Mouse (Mus musculus) spleen, postnatal 4 days (tissue): ENCODE measurements at regions not wholly inside any gene's neighbourhood (a gene's known extent, or its start where the extent isn't known, plus 50 kb on each side); places are given as distances from the start of the nearest gene placed in this dataset.
"Not testable (repeated sequence)": the region's sequence is repeated elsewhere in the genome, so short reads cannot be mapped to it uniquely, and the experiment has no call there.

ENCODE experiments used
- DNase-seq, 2 experiments: peaks; one replicate each; pipeline ENCODE4 v3.0.0; 2022; ENCODE audit warnings: low spot score in 2 of 2

- no peak for DNase-seq
These were observed 115.2 kb upstream of the Shb start for GRCm38 (mm10) chr4:45647514-45647913.

- no peak for DNase-seq
These were observed 110.3 kb upstream of the Shb start for GRCm38 (mm10) chr4:45642604-45643003.

- no peak for DNase-seq
These were observed 109.0 kb upstream of the Shb start for GRCm38 (mm10) chr4:45641272-45641671.

GRCm38 (mm10) chr4:45640713-45641112 is 108.4 kb upstream of the Shb start:
- no peak for DNase-seq

GRCm38 (mm10) chr4:45639397-45640034 is 107.2 kb upstream of the Shb start:
- DNase-seq: no peak

- no peak for DNase-seq
These were observed 106.1 kb upstream of the Shb start for GRCm38 (mm10) chr4:45638411-45638810.

GRCm38 (mm10) chr4:45631276-45632045 is 99.2 kb upstream of the Shb start:
- DNase-seq: no peak

GRCm38 (mm10) chr4:45625633-45626032 is 93.4 kb upstream of the Shb start:
- DNase-seq: no peak

- DNase-seq: no peak
These were observed 89.7 kb upstream of the Shb start for GRCm38 (mm10) chr4:45622017-45622416.

GRCm38 (mm10) chr4:45617126-45617525 is 84.9 kb upstream of the Shb start:
- DNase-seq: no peak

GRCm38 (mm10) chr4:45613498-45613897 is 81.2 kb upstream of the Shb start:
- DNase-seq: not testable (repeated sequence)

GRCm38 (mm10) chr4:45612132-45612531 is 79.9 kb upstream of the Shb start:
- peak; percentile 28 to 76 for DNase-seq

GRCm38 (mm10) chr4:45610937-45611336 is 78.7 kb upstream of the Shb start:
- DNase-seq: no peak

GRCm38 (mm10) chr4:45606578-45606977 is 74.3 kb upstream of the Shb start:
- DNase-seq: no peak

GRCm38 (mm10) chr4:45605681-45606080 is 73.4 kb upstream of the Shb start:
- no peak for DNase-seq

GRCm38 (mm10) chr4:45604271-45604800 is 72.1 kb upstream of the Shb start:
- no peak for DNase-seq

- no peak for DNase-seq
These were observed 68.2 kb upstream of the Shb start for GRCm38 (mm10) chr4:45600520-45600919.

- DNase-seq: no peak
These were observed 61.2 kb upstream of the Shb start for GRCm38 (mm10) chr4:45593435-45593991.

- no peak for DNase-seq
These were observed 60.5 kb upstream of the Shb start for GRCm38 (mm10) chr4:45592766-45593165.

- no peak for DNase-seq
These were observed 59.4 kb upstream of the Shb start for GRCm38 (mm10) chr4:45591405-45592315.

- DNase-seq: no peak
These were observed 58.6 kb upstream of the Shb start for GRCm38 (mm10) chr4:45590836-45591235.

- no peak for DNase-seq
These were observed 56.1 kb upstream of the Shb start for GRCm38 (mm10) chr4:45588322-45588721.
